Mouse (Mus musculus) neural tube, embryonic 12.5 days (tissue): ENCODE data around the gene Fbxw10. TPM values are rescaled to one million over a fixed set of nuclear protein-coding genes. Genes with fewer than 3 reads are reported as not detected.
A peak's percentile ranks its signal among the peaks of the same experiment; 100 is the strongest.

Experiments
- ATAC-seq: fragments of 200-750 bp; cut with Nextera tagmentation; 2 replicates; pipeline ENCODE4 v1.8.0; 2017; ENCODE audit warnings: low read depth, mild to moderate bottlenecking, moderate TSS enrichment, moderate library complexity; ENCODE audit not compliant: low FRiP score
- H3K27ac ChIP-seq: fragments of 300-500 bp; sonication (generic); 2 replicates; pipeline ENCODE4 v1.5.1; 2016
- H3K27me3 ChIP-seq: fragments of 300-500 bp; sonication (generic); replicated peaks from 2 replicates; pipeline ENCODE4 v1.6.1; 2016; ENCODE audit warnings: mild to moderate bottlenecking
- H3K36me3 ChIP-seq: fragments of 300-500 bp; sonication (generic); 2 replicates; pipeline ENCODE4 v1.6.1; 2016; ENCODE audit warnings: mild to moderate bottlenecking
- H3K4me1 ChIP-seq: fragments of 300-500 bp; sonication (generic); 2 replicates; pipeline ENCODE4 v1.6.1; 2016
- H3K4me2 ChIP-seq: fragments of 300-500 bp; sonication (generic); replicated peaks from 2 replicates; pipeline ENCODE4 v1.6.1; 2016; ENCODE audit warnings: mild to moderate bottlenecking
- H3K4me3 ChIP-seq: fragments of 300-500 bp; sonication (generic); 2 replicates; pipeline ENCODE4 v1.5.1; 2016
- H3K9ac ChIP-seq: fragments of 300-500 bp; sonication (generic); 2 replicates; pipeline ENCODE4 v1.6.1; 2016; ENCODE audit warnings: mild to moderate bottlenecking
- H3K9me3 ChIP-seq: fragments of 300-500 bp; sonication (generic); 2 replicates; pipeline ENCODE4 v1.6.1; 2016; ENCODE audit warnings: mild to moderate bottlenecking
- WGBS: fragments of 180-500 bp; shearing (Covaris S2); methylation state at CpG from one replicate; pipeline ENCODE4 v1.1.7; 2016; 5-methylcytosine and 5-hydroxymethylcytosine counted together
- polyA plus RNA-seq: library from polyadenylated mRNA; unstranded; fragments of >200 nt; fragmentation: Nextera tagmentation; extraction: Ambion mirVana; gene quantifications from 2 replicates; pipeline ENCODE4 v1.2.1, GENCODE M21; 2016

The Fbxw10 gene
- polyA plus RNA-seq, result 0.74 and 1.0 TPM in 2 replicates

DNA sequence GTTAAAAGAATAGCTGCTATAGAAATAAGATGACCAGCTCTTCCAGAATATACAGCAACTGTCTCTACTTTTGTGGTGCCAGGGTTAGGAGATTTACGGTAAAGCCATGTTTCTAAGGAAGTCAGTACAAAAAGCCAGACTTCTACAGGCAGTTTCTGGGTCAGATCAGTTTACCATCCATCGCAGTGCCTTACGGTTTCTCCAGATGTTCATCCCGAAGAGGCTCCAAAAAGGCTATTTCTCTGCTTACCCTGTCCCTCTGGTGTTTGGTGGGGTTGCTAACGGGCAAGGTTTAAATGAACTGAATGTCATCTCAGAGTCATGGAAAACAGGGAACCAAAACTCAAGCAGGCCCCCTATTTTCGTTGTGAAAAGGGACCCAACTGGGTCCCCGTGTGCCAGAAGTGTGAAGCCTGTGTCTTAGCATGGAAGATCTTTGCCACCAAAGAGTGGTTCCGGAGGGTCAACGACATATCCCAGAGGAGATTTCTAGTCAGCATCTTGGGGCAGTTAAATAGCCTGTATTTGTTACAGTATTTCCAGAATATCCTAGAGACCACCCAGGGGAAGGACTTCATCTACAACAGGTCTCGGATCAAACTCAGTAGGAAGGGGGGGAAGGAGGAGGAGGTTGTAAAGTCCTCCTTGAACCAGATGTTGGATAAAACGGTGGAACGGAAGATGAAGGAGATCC, at the start of gene Fbxw10:
TSS of gene Fbxw10 (plus strand) at position 109 of the 694 bp plus-strand sequence.
- 29% methylated on average over 12 of the region's 12 CpGs for WGBS
- no peak within 1 kb of the TSS for H3K27ac ChIP-seq
- peak within 1 kb of the TSS; percentile 45 for H3K4me2 ChIP-seq

DNA sequence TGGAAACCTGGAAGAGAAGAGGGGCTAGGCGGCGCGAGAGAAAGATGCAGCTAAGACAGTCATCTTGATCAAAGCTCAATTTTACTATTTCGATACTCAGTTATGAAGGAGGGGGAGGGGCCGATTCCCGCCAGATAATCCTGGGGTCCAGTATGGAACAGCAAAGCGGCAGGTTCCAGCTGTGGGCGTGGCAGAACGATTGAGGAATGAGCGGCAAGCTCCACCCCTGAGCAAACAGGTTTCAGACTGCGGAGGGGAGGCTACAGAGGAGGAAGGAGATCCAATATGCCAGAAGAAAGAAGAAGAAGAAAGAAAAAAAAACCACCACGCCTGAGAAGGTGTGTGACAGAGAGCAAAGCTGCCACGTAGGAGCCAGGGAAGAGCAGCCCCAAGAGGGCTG, 42.8 kb upstream of the Fbxw10 start:
- 52% methylated on average over 13 of the region's 13 CpGs for WGBS

More for the DNA sequence above, at the start of gene Fbxw10:
- Histone ChIP-seq H3K36me3 (no peaks in the 10 kb centered on the region), H3K4me1 (0 out of 2 replicates have a peak, but pooled peaks cover 4% of the 10 kb centered on the region), H3K9ac (no peak within 1 kb of the TSS), H3K9me3 (no peaks in the 10 kb centered on the region), H3K4me3 (no peak within 1 kb of the TSS), H3K27me3 (no peaks in the 10 kb centered on the region)
- no peak for ATAC-seq

DNA sequence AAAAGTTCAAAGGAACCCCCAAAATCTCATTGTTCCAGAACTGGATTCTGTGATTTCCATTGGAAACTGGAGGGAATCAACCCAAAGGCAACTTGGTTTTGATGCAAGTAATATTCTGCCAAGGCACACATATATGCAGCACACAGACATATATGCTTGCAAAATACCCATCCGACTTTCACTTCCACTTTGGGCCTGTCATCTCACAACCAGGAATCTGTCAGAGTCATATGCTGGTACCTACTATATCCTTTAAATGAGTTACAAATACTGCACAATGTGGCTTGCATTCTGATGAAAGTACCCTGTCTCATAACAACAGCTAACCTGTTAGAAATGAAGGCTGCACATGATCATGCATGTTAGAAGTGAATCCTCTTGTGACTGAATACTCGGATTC, 38.9 kb upstream of the Fbxw10 start:
- Histone ChIP-seq H3K4me3 (no peak overlapping the region), H3K9ac (no peak overlapping the region), H3K27ac (no peak overlapping the region), H3K4me2 (no peak overlapping the region), H3K27me3 (no peaks in the 10 kb centered on the region), H3K36me3 (no peaks in the 10 kb centered on the region), H3K4me1 (no peaks in the 10 kb centered on the region), H3K9me3 (no peaks in the 10 kb centered on the region)
- ATAC-seq, result no peak
- 86% methylated on average over 2 of the region's 2 CpGs for WGBS

More for the DNA sequence above, 42.8 kb upstream of the Fbxw10 start:
- no peak overlapping the region for H3K4me3 ChIP-seq
- H3K36me3 ChIP-seq, result no peaks in the 10 kb centered on the region
- H3K9ac ChIP-seq, result no peak overlapping the region
- H3K4me2 ChIP-seq, result no peak overlapping the region
- H3K4me1 ChIP-seq, result no peaks in the 10 kb centered on the region
- no peak overlapping the region for H3K27ac ChIP-seq
- no peaks in the 10 kb centered on the region for H3K9me3 ChIP-seq
- no peak for ATAC-seq
- no peaks in the 10 kb centered on the region for H3K27me3 ChIP-seq

DNA sequence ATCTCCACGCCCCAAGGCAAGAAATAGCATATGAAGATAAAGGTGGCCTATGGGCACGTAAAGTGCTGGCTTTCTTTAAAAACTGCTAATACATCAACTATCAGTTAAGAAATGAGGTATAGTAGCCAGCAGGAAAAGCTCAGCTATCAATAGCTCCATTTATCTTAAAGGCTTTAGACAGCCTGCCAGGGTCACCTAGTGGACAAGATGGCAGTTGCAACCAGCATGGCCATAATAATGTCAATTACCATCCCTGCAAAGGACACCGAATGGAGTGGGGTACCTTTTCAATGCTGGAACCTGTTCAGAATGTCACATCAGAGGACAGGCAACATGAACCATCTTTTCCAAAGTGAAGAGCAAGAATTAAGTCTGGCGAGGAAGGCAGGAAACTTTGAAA, 37.7 kb upstream of the Fbxw10 start:
- H3K4me3 ChIP-seq, result no peak overlapping the region
- no peak overlapping the region for H3K9ac ChIP-seq
- no peak overlapping the region for H3K4me2 ChIP-seq
- no peak for ATAC-seq
- H3K36me3 ChIP-seq, result no peaks in the 10 kb centered on the region
- no peaks in the 10 kb centered on the region for H3K9me3 ChIP-seq
- no peaks in the 10 kb centered on the region for H3K27me3 ChIP-seq
- WGBS, result 78% methylated on average over 4 of the region's 4 CpGs
- H3K27ac ChIP-seq, result no peak overlapping the region
- H3K4me1 ChIP-seq, result no peaks in the 10 kb centered on the region

DNA sequence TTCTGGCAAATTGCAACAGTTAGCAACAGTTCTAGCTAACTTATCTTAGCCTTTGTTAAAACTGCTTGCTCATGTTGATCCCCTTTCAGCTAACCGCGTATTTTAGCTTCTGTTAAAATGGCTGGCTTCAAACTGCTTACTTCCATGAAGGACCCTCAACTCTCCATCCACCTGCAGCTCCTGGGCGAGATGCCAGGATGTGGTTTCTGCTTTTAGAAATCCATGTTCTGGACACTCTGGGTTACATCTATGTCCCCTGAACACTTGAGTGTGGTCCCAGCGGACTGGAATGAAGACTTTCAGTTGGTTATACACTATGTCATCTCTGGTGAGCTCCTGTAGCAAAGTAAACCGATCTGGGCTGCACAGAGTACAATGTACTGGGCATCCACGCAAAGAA, 34.6 kb upstream of the Fbxw10 start:
- no peaks in the 10 kb centered on the region for H3K27me3 ChIP-seq
- H3K9ac ChIP-seq, result no peak overlapping the region
- H3K27ac ChIP-seq, result no peak overlapping the region
- H3K4me2 ChIP-seq, result no peak overlapping the region
- no peak overlapping the region for H3K4me3 ChIP-seq
- no peaks in the 10 kb centered on the region for H3K4me1 ChIP-seq
- H3K36me3 ChIP-seq, result no peaks in the 10 kb centered on the region
- ATAC-seq, result no peak
- 89% methylated on average over 6 of the region's 6 CpGs for WGBS
- no peaks in the 10 kb centered on the region for H3K9me3 ChIP-seq

DNA sequence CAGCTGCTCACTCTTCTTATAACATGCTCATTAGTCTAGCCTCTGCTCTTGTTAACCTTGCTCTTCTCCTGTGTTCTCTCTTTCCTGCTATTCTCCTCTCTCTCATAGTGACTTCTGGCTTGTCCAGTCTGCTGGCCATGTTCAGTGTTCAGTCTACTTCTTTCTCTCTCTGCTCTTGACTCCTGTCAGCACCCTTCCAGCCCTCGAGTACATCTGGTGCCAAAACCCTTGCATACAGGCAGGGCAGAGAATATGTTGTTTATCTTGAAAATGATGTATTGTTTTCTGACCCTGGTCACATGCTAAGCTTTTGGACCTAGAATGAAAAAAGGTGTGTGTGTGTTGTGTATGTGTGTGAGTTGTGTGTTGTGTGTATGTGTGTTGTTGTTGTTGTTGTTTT, 33.4 kb upstream of the Fbxw10 start:
- Histone ChIP-seq H3K4me2 (no peak overlapping the region), H3K4me1 (no peaks in the 10 kb centered on the region), H3K27me3 (no peaks in the 10 kb centered on the region), H3K9me3 (no peaks in the 10 kb centered on the region), H3K27ac (no peak overlapping the region), H3K36me3 (no peaks in the 10 kb centered on the region), H3K4me3 (no peak overlapping the region), H3K9ac (no peak overlapping the region)
- WGBS, result 71% methylated on average over 1 of the region's 1 CpGs
- ATAC-seq, result no peak

DNA sequence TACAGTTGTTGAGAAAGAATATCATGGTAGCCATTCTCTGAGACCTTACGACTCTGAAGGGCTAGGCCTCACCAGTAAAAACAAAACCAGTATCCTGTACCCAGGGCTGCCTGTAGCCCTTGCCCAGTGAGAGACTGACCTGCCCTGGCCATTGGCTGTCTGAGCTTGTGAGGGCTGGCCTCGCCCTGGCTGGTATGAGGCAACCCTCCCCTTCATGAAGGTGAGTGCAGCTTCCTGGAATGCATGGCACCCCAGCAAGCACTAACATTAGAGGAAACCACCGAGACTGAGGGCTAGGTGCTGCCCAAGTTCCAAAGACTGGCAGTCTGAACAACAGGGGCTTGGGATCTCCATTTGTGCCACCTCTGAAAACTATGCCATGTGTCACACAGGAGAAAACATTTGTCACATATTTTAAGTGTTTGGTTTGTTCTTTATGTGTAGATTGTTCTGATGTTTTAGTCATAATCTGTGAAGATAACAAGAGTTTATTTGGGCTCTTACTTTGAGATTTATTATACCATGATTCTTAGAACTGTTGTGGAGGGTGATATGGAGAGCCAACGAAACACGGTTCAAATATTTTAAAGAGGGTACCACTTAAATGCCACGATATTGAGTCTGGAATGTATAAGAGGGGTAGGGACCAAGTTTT, 32.8 kb upstream of the Fbxw10 start:
- Histone ChIP-seq H3K9me3 (no peaks in the 10 kb centered on the region), H3K36me3 (no peaks in the 10 kb centered on the region), H3K9ac (no peak overlapping the region), H3K4me1 (no peaks in the 10 kb centered on the region), H3K27ac (no peak overlapping the region), H3K27me3 (no peaks in the 10 kb centered on the region), H3K4me2 (no peak overlapping the region), H3K4me3 (no peak overlapping the region)
- 73% methylated on average over 6 of the region's 6 CpGs for WGBS
- no peak for ATAC-seq

DNA sequence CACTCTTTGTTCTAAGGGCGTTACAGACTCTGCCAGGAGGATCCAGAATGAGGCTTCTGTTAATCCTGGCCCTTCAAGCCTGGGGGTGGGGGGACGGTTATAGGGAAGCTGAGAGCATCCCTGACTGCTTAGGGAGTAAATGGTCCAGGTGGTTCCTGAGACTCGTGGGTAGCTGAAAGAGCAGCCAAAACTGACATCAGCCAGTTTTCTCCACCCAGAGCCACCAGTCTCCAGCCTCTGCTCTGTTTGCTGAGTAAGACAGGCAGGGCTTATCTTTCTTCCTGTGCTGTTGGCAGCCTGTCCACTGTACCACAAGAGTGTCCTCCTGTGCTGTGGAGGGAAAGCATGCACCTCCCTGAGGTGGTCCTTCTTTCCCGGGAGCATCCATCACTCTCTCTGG, 32.2 kb upstream of the Fbxw10 start:
- WGBS, result 72% methylated on average over 4 of the region's 4 CpGs
- H3K9ac ChIP-seq, result no peak overlapping the region
- no peak for ATAC-seq

DNA sequence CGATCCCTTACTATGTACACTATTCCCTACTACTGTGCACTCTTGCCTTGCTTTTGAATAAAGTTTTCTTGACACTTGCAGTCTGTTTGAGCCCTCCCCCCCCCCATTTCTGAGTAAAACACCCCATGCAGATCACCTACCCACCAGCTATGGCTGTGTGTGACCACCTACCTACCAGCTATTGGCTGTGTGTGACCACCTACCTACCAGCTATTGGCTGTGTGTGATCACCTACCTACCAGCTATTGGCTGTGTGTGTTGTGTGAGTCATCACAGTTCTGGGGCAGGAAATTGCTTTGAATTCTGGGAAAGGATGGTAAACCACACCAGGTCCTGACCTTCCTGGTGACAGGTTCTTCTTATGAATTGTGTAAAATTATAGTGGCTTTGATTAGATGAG, 31.4 kb upstream of the Fbxw10 start:
- H3K4me3 ChIP-seq, result no peak overlapping the region
- H3K4me2 ChIP-seq, result no peak overlapping the region
- H3K9ac ChIP-seq, result no peak overlapping the region
- no peaks in the 10 kb centered on the region for H3K27me3 ChIP-seq
- ATAC-seq, result no peak
- no peak overlapping the region for H3K27ac ChIP-seq
- no peaks in the 10 kb centered on the region for H3K9me3 ChIP-seq
- no peaks in the 10 kb centered on the region for H3K36me3 ChIP-seq
- H3K4me1 ChIP-seq, result peaks cover 8% of the 10 kb centered on the region; the same call in 1 of the 2 replicates
- WGBS, result 81% methylated on average over 1 of the region's 1 CpGs

More for the DNA sequence above, 32.2 kb upstream of the Fbxw10 start:
- H3K4me3 ChIP-seq, result no peak overlapping the region
- no peak overlapping the region for H3K27ac ChIP-seq
- no peak overlapping the region for H3K4me2 ChIP-seq
- H3K27me3 ChIP-seq, result no peaks in the 10 kb centered on the region
- no peaks in the 10 kb centered on the region for H3K36me3 ChIP-seq
- H3K9me3 ChIP-seq, result no peaks in the 10 kb centered on the region
- H3K4me1 ChIP-seq, result 0 out of 2 replicates have a peak, but pooled peaks cover under 1% of the 10 kb centered on the region

DNA sequence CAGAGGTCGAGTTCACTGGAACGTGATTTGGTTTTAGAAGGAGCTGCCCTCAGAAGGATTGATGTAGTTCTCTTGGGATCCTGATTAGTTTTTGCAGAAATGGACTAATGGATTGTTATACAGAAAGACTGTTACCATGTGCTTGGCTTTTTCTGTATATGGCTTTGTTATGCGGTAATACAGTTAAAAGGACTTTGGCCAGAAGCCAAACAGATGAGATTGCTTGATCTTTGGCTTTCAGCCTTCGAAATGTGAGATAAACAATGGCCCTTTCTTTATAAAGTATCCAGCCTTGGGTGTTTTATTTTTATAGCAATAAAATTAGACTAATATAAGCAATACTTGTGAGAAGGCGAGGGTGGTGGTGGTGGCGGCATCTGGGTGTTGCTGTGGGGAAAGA, 30.3 kb upstream of the Fbxw10 start:
- Histone ChIP-seq H3K36me3 (no peaks in the 10 kb centered on the region), H3K27ac (no peak overlapping the region), H3K9me3 (no peaks in the 10 kb centered on the region), H3K4me3 (no peak overlapping the region), H3K27me3 (no peaks in the 10 kb centered on the region), H3K4me1 (peaks cover 16% of the 10 kb centered on the region), H3K9ac (no peak overlapping the region), H3K4me2 (no peak overlapping the region)
- 74% methylated on average over 6 of the region's 6 CpGs for WGBS
- ATAC-seq, result no peak

DNA sequence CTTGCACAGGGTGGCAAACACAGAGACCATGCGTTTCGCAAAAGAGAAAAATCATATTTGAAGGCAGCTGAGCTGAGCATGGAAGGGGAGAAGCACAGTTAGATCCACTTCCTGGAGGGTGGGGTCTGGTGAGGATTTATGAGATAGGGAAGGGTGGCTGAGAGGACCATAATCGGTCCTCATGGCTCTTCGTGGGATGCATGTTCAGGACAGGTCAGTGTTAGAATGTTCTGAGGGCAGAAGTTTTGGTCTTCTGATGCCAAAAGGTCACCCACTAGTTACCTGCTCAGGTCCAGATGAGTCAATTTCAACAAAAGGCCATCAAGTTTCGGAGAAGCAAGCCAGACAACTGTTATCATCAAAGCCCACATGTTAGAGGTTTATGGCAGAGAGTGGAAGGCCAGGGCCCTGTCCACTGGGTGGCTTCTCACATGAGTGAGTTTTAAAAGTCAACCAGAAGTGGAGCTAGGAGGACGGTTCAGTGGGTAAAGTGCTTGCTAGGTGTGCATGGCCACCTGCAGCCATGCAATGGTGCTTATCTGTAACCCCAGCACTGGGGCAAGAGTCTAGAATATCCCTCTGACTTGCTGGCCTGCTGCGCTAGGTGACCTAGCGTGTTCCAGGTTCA, 27.7 kb upstream of the Fbxw10 start:
- 92% methylated on average over 8 of the region's 8 CpGs for WGBS

DNA sequence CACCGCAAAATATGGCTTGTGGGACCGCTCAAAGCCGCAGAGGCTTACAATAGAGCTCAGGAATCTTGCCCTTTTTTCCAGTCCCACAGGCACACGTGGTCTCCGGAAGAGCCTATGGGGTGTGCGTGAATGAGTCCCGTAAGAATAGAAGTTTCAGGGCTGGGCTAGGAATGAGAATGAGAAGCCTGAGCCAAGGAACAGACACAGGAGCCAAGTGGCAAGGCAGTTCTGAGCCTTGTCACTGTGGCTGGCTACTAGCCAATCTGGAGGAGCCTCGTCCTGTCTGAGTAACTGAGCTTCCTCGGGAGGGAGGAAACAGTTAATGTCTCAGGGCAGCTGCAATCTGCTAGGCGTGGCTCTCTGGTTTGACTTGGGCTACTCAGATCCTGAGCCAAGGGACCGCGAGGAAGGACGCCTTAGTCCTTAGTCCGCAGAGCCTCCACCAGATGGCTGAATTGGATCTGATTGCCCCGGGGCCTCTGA, 26.8 kb upstream of the Fbxw10 start, which contains the start of gene Trim16:
TSS of gene Trim16 (plus strand) at position 173 of the 483 bp plus-strand sequence.
- Histone ChIP-seq H3K4me1 (peaks cover 20% of the 10 kb centered on the region), H3K9me3 (no peaks in the 10 kb centered on the region), H3K9ac (peak within 1 kb of the TSS; percentile 55), H3K4me2 (peak within 1 kb of the TSS; percentile 63), H3K27me3 (no peaks in the 10 kb centered on the region), H3K36me3 (no peaks in the 10 kb centered on the region), H3K4me3 (peak within 1 kb of the TSS; percentile 39), H3K27ac (no peak within 1 kb of the TSS)
- peak; percentile 75 for ATAC-seq
- WGBS, result 7% methylated on average over 15 of the region's 15 CpGs

More for the DNA sequence above, 27.7 kb upstream of the Fbxw10 start:
- no peak overlapping the region for H3K9ac ChIP-seq
- no peaks in the 10 kb centered on the region for H3K36me3 ChIP-seq
- H3K27ac ChIP-seq, result no peak overlapping the region
- ATAC-seq, result no peak
- H3K9me3 ChIP-seq, result no peaks in the 10 kb centered on the region
- no peaks in the 10 kb centered on the region for H3K27me3 ChIP-seq
- H3K4me1 ChIP-seq, result peaks cover 20% of the 10 kb centered on the region
- no peak overlapping the region for H3K4me2 ChIP-seq
- no peak overlapping the region for H3K4me3 ChIP-seq
